Mouse (Mus musculus) liver, embryonic 14.5 days (tissue): ENCODE results near the gene Derl3. TPM values are rescaled to one million over a fixed set of nuclear protein-coding genes. Genes with fewer than 3 reads are reported as not detected.
A peak's percentile ranks its signal among the peaks of the same experiment; 100 is the strongest.

Experiments
- ATAC-seq: fragments of 200-750 bp; cut with Nextera tagmentation; 2 replicates; pipeline ENCODE4 v1.8.0; 2017; ENCODE audit warnings: moderate number of reproducible peaks, mild to moderate bottlenecking, moderate library complexity; ENCODE audit not compliant: insufficient read depth
- DNase-seq, 3 experiments: peaks; one replicate each; pipeline ENCODE4 v3.0.0-alpha.2; 2012 to 2013; ENCODE audit warnings: low read depth in 3 of 3, low spot score in 3 of 3
- H3K27ac ChIP-seq: fragments of 300-500 bp; sonication (generic); 2 replicates; pipeline ENCODE4 v1.5.1; 2014; ENCODE audit warnings: moderate library complexity, mild to moderate bottlenecking, control low read depth, inconsistent platforms
- H3K27me3 ChIP-seq: fragments of 300-500 bp; sonication (generic); 2 replicates; pipeline ENCODE4 v1.6.1; 2014; ENCODE audit warnings: mild to moderate bottlenecking, low read length, moderate library complexity; ENCODE audit not compliant: control insufficient read depth, insufficient read depth
- H3K36me3 ChIP-seq: fragments of 300-500 bp; sonication (generic); replicated peaks from 2 replicates; pipeline ENCODE4 v1.6.1; 2014; ENCODE audit warnings: low read depth; ENCODE audit not compliant: control insufficient read depth, insufficient read depth
- H3K4me1 ChIP-seq, 2 experiments: fragments of 200-500 bp in 1 of 2; fragments of 300-500 bp in 1 of 2; sonication (generic) in 1 of 2; replicated peaks; 2 replicates each; pipeline ENCODE4 v1.6.1; 2012 to 2014; ENCODE audit warnings: antibody characterized with exemption in 1 of 2, inconsistent platforms in 1 of 2, low read length in 1 of 2; ENCODE audit not compliant: control insufficient read depth in 2 of 2, insufficient read depth in 2 of 2
- H3K4me2 ChIP-seq: fragments of 300-500 bp; sonication (generic); 2 replicates; pipeline ENCODE4 v1.6.1; 2014; ENCODE audit warnings: low read depth, mild to moderate bottlenecking, control low read depth, moderate library complexity
- H3K4me3 ChIP-seq, 2 experiments: fragments of 200-500 bp in 1 of 2; fragments of 300-500 bp in 1 of 2; sonication (generic) in 1 of 2; 2 replicates each; pipeline ENCODE4 v1.5.1; 2012 to 2014; ENCODE audit warnings: low read depth in 2 of 2, low read length in 2 of 2, mild to moderate bottlenecking in 2 of 2, control low read depth in 1 of 2, inconsistent platforms in 1 of 2, moderate library complexity in 1 of 2; ENCODE audit not compliant: insufficient read depth in 1 of 2
- H3K9ac ChIP-seq: fragments of 300-500 bp; sonication (generic); replicated peaks from 2 replicates; pipeline ENCODE4 v1.6.1; 2014; ENCODE audit warnings: mild to moderate bottlenecking, control low read depth, moderate library complexity
- H3K9me3 ChIP-seq: fragments of 300-500 bp; sonication (generic); 2 replicates; pipeline ENCODE4 v1.6.1; 2016; ENCODE audit warnings: low read length, mixed read lengths; ENCODE audit not compliant: control insufficient read depth
- CTCF ChIP-seq: IDR thresholded peaks from 2 replicates; pipeline ENCODE4 v1.5.1; 2016; ENCODE audit warnings: antibody characterized with exemption, low read depth, control low read depth
- EP300 ChIP-seq: IDR thresholded peaks from 2 replicates; pipeline ENCODE4 v1.6.1; 2016; ENCODE audit warnings: antibody characterized with exemption, low read depth
- WGBS: fragments of 180-500 bp; shearing (Covaris S2); extraction: QIAGEN DNeasy Blood & Tissue Kit; methylation state at CpG from one replicate; pipeline ENCODE4 v1.1.7; 2014; ENCODE audit not compliant: insufficient replicate concordance; 5-methylcytosine and 5-hydroxymethylcytosine counted together
- polyA plus RNA-seq, 2 experiments: library from polyadenylated mRNA; depleted of rRNA in 1 of 2; stranded (reverse) in 1 of 2; unstranded in 1 of 2; fragments of >200 nt; fragmentation: Nextera tagmentation in 1 of 2; extraction: Ambion mirVana in 1 of 2; gene quantifications; 2 replicates each; pipeline versions ENCODE4 v1.2.1 to v1.2.3; 2012 to 2014

Gene Derl3
- polyA plus RNA-seq, 2 experiments, result 0.18 to 0.47 TPM

DNA sequence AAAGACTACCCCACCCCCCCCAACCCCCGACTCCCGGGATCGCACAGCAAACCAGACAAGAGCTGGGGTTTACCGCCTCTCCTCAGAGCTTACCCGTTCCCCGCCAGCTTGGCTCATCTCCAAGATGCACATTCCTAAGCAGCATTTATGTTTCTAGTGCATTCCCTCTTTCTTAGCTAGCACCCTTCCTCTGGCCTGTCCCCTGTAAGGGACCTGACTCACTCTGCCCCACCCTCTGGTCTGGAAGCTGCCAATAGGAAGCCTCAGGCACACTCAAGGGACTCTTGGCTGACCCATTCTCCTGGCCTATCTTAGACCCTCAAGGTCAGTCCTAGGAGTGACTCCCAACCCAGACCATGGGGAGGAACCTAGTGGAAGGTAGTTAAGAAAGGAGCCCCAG, 37.1 kb downstream of the Derl3 start:
- no peak for ATAC-seq
- H3K27me3 ChIP-seq, result peaks cover 42% of the 10 kb centered on the region
- H3K4me1 ChIP-seq, result peaks cover 2 to 14% of the 10 kb centered on the region in 2 experiments
- H3K36me3 ChIP-seq, result no peaks in the 10 kb centered on the region
- DNase-seq, result no peak
- no peak overlapping the region for H3K9ac ChIP-seq
- H3K4me3 ChIP-seq, result no peak overlapping the region
- no peak overlapping the region for H3K4me2 ChIP-seq
- no peak overlapping the region for H3K27ac ChIP-seq
- no peaks in the 10 kb centered on the region for H3K9me3 ChIP-seq
- no peak for TF ChIP-seq CTCF
- no peak for TF ChIP-seq EP300
- WGBS, result 31% methylated on average over 6 of the region's 6 CpGs

DNA sequence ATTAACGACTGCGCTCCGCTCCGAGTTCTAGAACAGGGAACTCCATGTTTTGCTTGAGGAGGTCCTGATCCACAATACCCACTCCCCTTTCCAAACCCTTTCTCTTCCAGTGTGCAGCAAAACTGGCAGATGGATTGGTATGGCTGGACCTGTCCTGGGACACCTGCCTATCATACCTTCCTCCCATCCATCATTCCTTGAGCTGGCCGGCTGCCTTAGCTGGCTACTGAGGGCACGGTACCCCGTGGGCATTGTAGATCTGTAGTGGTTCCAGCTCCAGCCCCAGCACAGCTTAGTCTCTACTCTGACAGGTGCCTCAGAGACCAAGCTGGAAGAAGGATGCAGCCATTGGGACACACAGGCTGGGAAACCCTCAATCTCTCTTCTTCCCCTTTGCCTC, 38.1 kb downstream of the Derl3 start:
- DNase-seq, result no peak
- Histone ChIP-seq H3K9me3 (no peaks in the 10 kb centered on the region), H3K4me1 (peaks cover 5 to 17% of the 10 kb centered on the region in 2 experiments), H3K4me2 (no peak overlapping the region), H3K27me3 (peaks cover 42% of the 10 kb centered on the region), H3K27ac (no peak overlapping the region), H3K9ac (no peak overlapping the region), H3K36me3 (no peaks in the 10 kb centered on the region), H3K4me3 (no peak overlapping the region)
- no peak for ATAC-seq
- TF ChIP-seq EP300, result no peak
- TF ChIP-seq CTCF, result no peak
- 25% methylated on average over 7 of the region's 7 CpGs for WGBS

DNA sequence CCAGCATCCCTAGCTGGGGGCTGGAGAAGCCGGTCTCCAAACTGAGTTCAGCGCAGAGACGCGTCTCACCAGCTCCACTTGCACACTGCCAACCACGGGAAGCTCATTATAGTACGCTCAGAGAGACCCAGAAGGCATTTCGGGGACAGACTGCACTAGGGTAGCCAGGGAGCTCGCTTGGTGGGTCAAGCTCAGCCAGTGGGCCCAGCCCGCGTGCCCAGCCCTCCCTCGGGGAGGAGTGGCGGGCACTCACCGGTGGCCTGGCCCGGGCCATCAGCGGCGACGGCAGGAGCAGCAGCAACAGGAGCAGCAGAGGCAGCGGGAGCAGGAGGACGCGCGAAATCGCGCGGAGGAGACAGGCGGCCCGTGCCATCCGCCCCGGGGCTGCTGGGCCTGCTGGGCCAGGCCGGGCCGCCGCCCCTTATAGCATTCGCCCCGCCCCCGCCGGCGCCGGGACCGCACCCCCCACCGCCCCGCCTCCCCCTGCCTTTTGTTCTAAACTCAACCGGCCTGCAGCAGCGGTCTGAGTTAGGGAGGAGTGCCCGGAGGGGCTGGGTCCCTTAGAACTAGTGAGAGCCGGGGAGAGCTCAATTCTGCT, 39.0 kb downstream of the Derl3 start:
- no peak overlapping the region for H3K27ac ChIP-seq
- H3K4me3 ChIP-seq, result peak overlapping the region; percentile 35 to 51
- H3K9me3 ChIP-seq, result no peaks in the 10 kb centered on the region
- TF ChIP-seq EP300, result no peak
- no peak for TF ChIP-seq CTCF
- no peak overlapping the region; the same call in 1 of the 2 replicates for H3K9ac ChIP-seq
- peak overlapping the region; percentile 67 for H3K4me2 ChIP-seq
- peaks cover 42% of the 10 kb centered on the region for H3K27me3 ChIP-seq
- DNase-seq (no peak), ATAC-seq (peak; percentile 14; the same call in 1 of the 2 replicates)
- peaks cover 2% of the 10 kb centered on the region; the same call in 1 of the 2 replicates for H3K36me3 ChIP-seq
- 2% methylated on average over 40 of the region's 44 CpGs for WGBS
- H3K4me1 ChIP-seq, result peaks cover 14 to 23% of the 10 kb centered on the region in 2 experiments

DNA sequence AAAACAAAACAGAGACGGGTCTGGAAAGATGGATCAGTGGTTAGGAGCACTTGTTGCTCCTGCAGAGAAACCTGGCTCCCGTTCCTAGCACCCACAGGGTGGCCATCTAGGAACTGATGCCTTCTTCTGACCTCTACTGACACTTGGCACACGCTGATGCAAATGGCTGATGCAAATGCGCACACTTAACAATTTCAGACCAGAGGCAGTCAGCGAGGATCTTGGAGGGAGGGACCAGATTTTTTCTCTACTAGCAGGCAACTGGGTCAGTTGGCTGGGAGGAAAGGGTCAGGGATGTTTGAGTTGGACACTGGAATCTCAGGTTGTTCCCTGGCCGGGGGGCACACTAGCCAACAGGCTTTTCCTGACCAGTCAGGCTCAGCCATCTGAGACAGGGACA, 39.7 kb downstream of the Derl3 start, which contains the start of gene Chchd10:
TSS of gene Chchd10 (plus strand) at position 240 of the 400 bp plus-strand sequence.
- H3K9me3 ChIP-seq, result no peaks in the 10 kb centered on the region
- H3K4me3 ChIP-seq, result peak within 1 kb of the TSS; percentile 35 to 51
- H3K36me3 ChIP-seq, result peaks cover 2% of the 10 kb centered on the region; the same call in 1 of the 2 replicates
- ATAC-seq (no peak), DNase-seq (no peak)
- TF ChIP-seq EP300 (no peak), CTCF (no peak)
- no peak within 1 kb of the TSS for H3K27ac ChIP-seq
- peaks cover 20 to 29% of the 10 kb centered on the region in 2 experiments for H3K4me1 ChIP-seq
- no peak within 1 kb of the TSS; the same call in 1 of the 2 replicates for H3K9ac ChIP-seq
- 42% methylated on average over 6 of the region's 6 CpGs for WGBS
- peaks cover 42% of the 10 kb centered on the region for H3K27me3 ChIP-seq
- peak within 1 kb of the TSS; percentile 67 for H3K4me2 ChIP-seq

DNA sequence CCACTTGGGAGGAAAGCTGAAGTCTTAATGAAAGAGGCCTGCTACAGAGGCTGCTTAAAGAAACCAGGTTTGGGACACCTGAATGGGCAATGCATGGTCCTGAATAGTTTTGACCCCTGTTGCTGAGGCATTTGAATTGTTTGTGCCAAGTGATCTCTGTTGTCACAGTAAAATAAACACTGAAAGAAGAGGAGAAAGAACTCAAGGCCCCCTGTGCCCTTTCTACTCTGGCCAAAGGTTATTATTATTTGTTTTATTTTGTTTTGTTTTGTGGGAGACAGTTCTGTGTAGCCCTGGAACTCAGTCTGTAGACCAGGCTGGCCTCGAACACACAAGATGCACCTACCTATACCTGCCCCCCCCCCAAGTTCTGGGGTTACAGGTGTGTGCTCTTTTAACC, 41.8 kb downstream of the Derl3 start:
- Histone ChIP-seq H3K9me3 (no peaks in the 10 kb centered on the region), H3K9ac (no peak overlapping the region; the same call in 1 of the 2 replicates), H3K27me3 (peaks cover 33% of the 10 kb centered on the region), H3K4me1 (peaks cover 26 to 42% of the 10 kb centered on the region in 2 experiments), H3K36me3 (peaks cover 2% of the 10 kb centered on the region; the same call in 1 of the 2 replicates), H3K27ac (no peak overlapping the region), H3K4me2 (peak overlapping the region; percentile 98), H3K4me3 (peak overlapping the region in 1 of 2 experiments; percentile 80; a peak in 1 of 4 replicates)
- WGBS, result 18% methylated on average over 1 of the region's 1 CpGs
- TF ChIP-seq EP300 (no peak), CTCF (no peak)
- no peak for ATAC-seq
- no peak for DNase-seq
